Mouse (Mus musculus) forebrain, embryonic 14.5 days (tissue): ENCODE data around the gene Slc5a5. TPM values are rescaled to one million over a fixed set of nuclear protein-coding genes. Genes with fewer than 3 reads are reported as not detected.
A peak's percentile ranks its signal among the peaks of the same experiment; 100 is the strongest.

ENCODE experiments used
- microRNA counts: library from miRNA; unstranded; fragments of <30 nt; microRNA quantifications from one replicate; lab custom pipeline; 2016
- microRNA-seq: library from miRNA; unstranded; fragments of <30 nt; microRNA quantifications from one replicate; pipeline ENCODE4, GENCODE M21; 2016
- polyA plus RNA-seq: library from polyadenylated mRNA; unstranded; fragments of >200 nt; fragmentation: Nextera tagmentation; extraction: Ambion mirVana; gene quantifications from 2 replicates; pipeline ENCODE4 v1.2.1, GENCODE M21; 2014

Gene Slc5a5
- polyA plus RNA-seq, 1 experiment from 2014 or later, result 0.60 TPM

MicroRNAs encoded within 50 kb of the gene (microRNA counts, 519-probe panel; counts per million panel counts)
- not detected for microRNA mmu-miR-1969 (lab: Ali Mortazavi, UCI)

Small RNAs within 50 kb of the gene (microRNA-seq; reads per million reads assigned to microRNA genes)
- gene Mir1969, result 6.9 reads per million, percentile 29 among the genes with 10 or more reads in this experiment
- gene Mir7067, result 0.66 reads per million

Other genes starting within 250 kb of the Slc5a5 start
- gene Pgpep1, start 232.4 kb downstream of the Slc5a5 start, polyA plus RNA-seq, result 85.7 and 101 TPM in 2 replicates
- 200 and 220 TPM in 2 replicates for gene Lsm4, start 219.5 kb downstream of the Slc5a5 start, polyA plus RNA-seq
- gene Jund, start 193.8 kb downstream of the Slc5a5 start, polyA plus RNA-seq, result 87.2 and 94.0 TPM in 2 replicates
- gene Iqcn, start 189.3 kb downstream of the Slc5a5 start, polyA plus RNA-seq, result 0.06 and 0.10 TPM in 2 replicates
- gene Gm3336, start 174.2 kb downstream of the Slc5a5 start, polyA plus RNA-seq, result not detected in 2 replicates
- gene Pde4c, start 169.0 kb downstream of the Slc5a5 start, polyA plus RNA-seq, result not detected in 2 replicates
- 330 and 371 TPM in 2 replicates for gene Rab3a, start 138.1 kb downstream of the Slc5a5 start, polyA plus RNA-seq
- gene Mpv17l2, start 131.8 kb downstream of the Slc5a5 start, polyA plus RNA-seq, result 52.3 and 60.8 TPM in 2 replicates
- gene Pik3r2, start 116.0 kb downstream of the Slc5a5 start, polyA plus RNA-seq, result 57.9 and 84.9 TPM in 2 replicates
- 15.5 and 18.6 TPM in 2 replicates for gene Mast3, start 87.7 kb downstream of the Slc5a5 start, polyA plus RNA-seq
- 0.22 TPM in 1 of 2 replicates, not detected in the other for gene Il12rb1, start 84.3 kb downstream of the Slc5a5 start, polyA plus RNA-seq
- gene Arrdc2, start 53.0 kb downstream of the Slc5a5 start, polyA plus RNA-seq, result 6.8 and 7.4 TPM in 2 replicates
- 7.3 and 11.3 TPM in 2 replicates for gene Kcnn1, start 29.5 kb downstream of the Slc5a5 start, polyA plus RNA-seq
- 177 and 182 TPM in 2 replicates for gene Ccdc124, start 18.8 kb downstream of the Slc5a5 start, polyA plus RNA-seq
- 2,846 and 4,258 TPM in 2 replicates for gene Rpl18a, start 4.7 kb upstream of the Slc5a5 start, polyA plus RNA-seq
- gene Map1s, start 13.2 kb upstream of the Slc5a5 start, polyA plus RNA-seq, result 33.9 and 50.8 TPM in 2 replicates